Mouse (Mus musculus) spleen, adult 2 months (tissue): Measurements from ENCODE around the gene Gm4131.

Source experiments
- CTCF ChIP-seq: fragments of 200-500 bp; IDR thresholded peaks from 2 replicates; pipeline ENCODE4 v1.5.1; 2011; ENCODE audit warnings: mild to moderate bottlenecking, inconsistent platforms; ENCODE audit not compliant: insufficient read depth, insufficient read length, insufficient replicate concordance; ENCODE audit errors: extremely low read depth
- POLR2A ChIP-seq: fragments of 200-500 bp; IDR thresholded peaks from 2 replicates; pipeline ENCODE4 v1.6.1; 2011; ENCODE audit warnings: low read depth, low read length, inconsistent platforms

GRCm38 (mm10) chr14:62539834-62540233 lies 26.9 kb downstream of the Gm4131 start:
- TF ChIP-seq POLR2A (no peak), CTCF (no peak)
